In the genomic region with DNA sequence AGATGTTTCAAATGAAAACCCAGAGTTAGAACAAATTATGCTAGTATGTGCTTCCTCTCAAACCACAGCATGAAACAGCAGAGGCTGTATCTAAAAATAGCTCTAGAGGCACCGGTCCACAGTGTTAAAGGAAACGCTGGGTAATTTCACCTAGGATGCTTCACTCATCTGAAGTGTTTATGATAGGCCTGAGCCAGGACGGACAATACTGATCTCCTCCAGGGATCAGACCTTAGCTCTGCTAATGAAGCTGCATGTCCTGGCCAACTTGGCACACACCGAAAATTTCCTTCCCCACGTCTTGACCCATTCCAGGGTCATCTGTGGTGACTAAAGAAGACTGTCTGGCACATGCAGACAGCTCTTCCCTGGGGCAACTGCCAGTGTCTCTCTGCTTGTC, we compare ENCODE assay signal across 10 mouse cellular contexts. TPM values are rescaled to one million over a fixed set of nuclear protein-coding genes. Genes with fewer than 3 reads are reported as not detected.
DNase-seq lines count a peak whose midpoint lies in the region; ATAC-seq and TF ChIP-seq lines count a peak whose summit lies in the region.
"Had no signal": no experiment of that assay in that cellular context is flagged by ENCODE, and none has a peak within 500 bp of the region (broad histone marks: within the 10 kb centered on the region; RNA-seq: fewer than 3 reads in every experiment).

No protein-coding gene starts in this region.

- no peak overlapping the region for H3K4me2 ChIP-seq in intestine, embryonic 14.5 days (ENCODE audit: low read length)
- H3K4me2 ChIP-seq in intestine, postnatal 0 days (replicated peaks; ENCODE audit: low read depth), result no peak overlapping the region
- H3K4me2 ChIP-seq in midbrain, embryonic 16.5 days (ENCODE audit: low read length), result no peak overlapping the region
- H3K4me2 ChIP-seq in midbrain, embryonic 11.5 days, result no peak overlapping the region
- H3K4me2 ChIP-seq: forebrain, embryonic 12.5 days; liver, embryonic 15.5 days had no signal

- ATAC-seq in intestine, embryonic 14.5 days (replicated peaks; ENCODE audit: low FRiP score, low TSS enrichment, low read depth), result no peak
- ATAC-seq in intestine, postnatal 0 days, result no peak
- ATAC-seq in midbrain, embryonic 16.5 days, result no peak
- ATAC-seq in midbrain, embryonic 11.5 days (ENCODE audit: low FRiP score), result no peak

- H3K4me1 ChIP-seq in intestine, embryonic 14.5 days (replicated peaks; ENCODE audit: control insufficient read depth, insufficient read depth, low read length), result 0 out of 2 replicates have a peak, but pooled peaks cover 3% of the 10 kb centered on the region
- no peaks in the 10 kb centered on the region for H3K4me1 ChIP-seq in intestine, postnatal 0 days (replicated peaks; ENCODE audit: control insufficient read depth, insufficient read depth, low read length)
- H3K4me1 ChIP-seq in midbrain, embryonic 16.5 days (ENCODE audit: control insufficient read depth, insufficient read depth, low read length), result no peaks in the 10 kb centered on the region
- no peaks in the 10 kb centered on the region for H3K4me1 ChIP-seq in midbrain, embryonic 11.5 days (ENCODE audit: control insufficient read depth, insufficient read depth, low read length)
- H3K4me1 ChIP-seq: forebrain, embryonic 12.5 days; liver, embryonic 15.5 days had no signal

- H3K4me3 ChIP-seq in intestine, embryonic 14.5 days (ENCODE audit: low read depth, low read length), result no peak overlapping the region
- H3K4me3 ChIP-seq in intestine, postnatal 0 days (ENCODE audit: low read depth, low read length), result no peak overlapping the region
- H3K4me3 ChIP-seq in midbrain, embryonic 16.5 days (ENCODE audit: low read depth, low read length), result no peak overlapping the region
- no peak overlapping the region for H3K4me3 ChIP-seq in midbrain, embryonic 11.5 days (ENCODE audit: low read depth, low read length)
- H3K4me3 ChIP-seq: forebrain, embryonic 12.5 days; liver, embryonic 15.5 days had no signal

- H3K9ac ChIP-seq in intestine, embryonic 14.5 days (ENCODE audit: low read length), result no peak overlapping the region
- no peak overlapping the region for H3K9ac ChIP-seq in intestine, postnatal 0 days (ENCODE audit: low read depth, low read length)
- no peak overlapping the region for H3K9ac ChIP-seq in midbrain, embryonic 16.5 days (ENCODE audit: low read depth, low read length)
- no peak overlapping the region for H3K9ac ChIP-seq in midbrain, embryonic 11.5 days (ENCODE audit: low read length)
- H3K9ac ChIP-seq: forebrain, embryonic 12.5 days; liver, embryonic 15.5 days had no signal

- intact Hi-C loops in heart, postnatal 10 days (cut with DNase I), result no loop called here

- no peaks in the 10 kb centered on the region for H3K36me3 ChIP-seq in intestine, embryonic 14.5 days (ENCODE audit: control insufficient read depth, insufficient read depth, low read length)
- no peaks in the 10 kb centered on the region for H3K36me3 ChIP-seq in intestine, postnatal 0 days (ENCODE audit: control insufficient read depth, insufficient read depth)
- H3K36me3 ChIP-seq in midbrain, embryonic 16.5 days (ENCODE audit: control insufficient read depth, insufficient read depth, low read length), result no peaks in the 10 kb centered on the region
- no peaks in the 10 kb centered on the region for H3K36me3 ChIP-seq in midbrain, embryonic 11.5 days (ENCODE audit: control insufficient read depth, insufficient read depth, low read length)
- H3K36me3 ChIP-seq: forebrain, embryonic 12.5 days; liver, embryonic 15.5 days had no signal

- no peak for TF ChIP-seq CTCF in intestine, postnatal 0 days (IDR thresholded peaks at IDR 0.05; ENCODE audit: low read depth)

- no peak for DNase-seq in intestine, embryonic 14.5 days (ENCODE audit: low spot score)
- DNase-seq in Muller cell, postnatal 12 days (ENCODE audit: inconsistent ontology term), result peak; percentile 41
- peak; percentile 21 to 32 for DNase-seq in cerebellum, postnatal 14 days
- peak; percentile 19 to 24 for DNase-seq in heart, postnatal 10 days
- DNase-seq in layer of hippocampus, adult 11-12 months (ENCODE audit: low spot score), result no peak
- no peak for DNase-seq in midbrain, embryonic 11.5 days (ENCODE audit: low spot score, missing footprints)

- H3K9me3 ChIP-seq in intestine, embryonic 14.5 days (ENCODE audit: control insufficient read depth, low read length), result no peaks in the 10 kb centered on the region
- no peaks in the 10 kb centered on the region for H3K9me3 ChIP-seq in intestine, postnatal 0 days (ENCODE audit: control insufficient read depth)
- no peaks in the 10 kb centered on the region for H3K9me3 ChIP-seq in midbrain, embryonic 16.5 days (replicated peaks; ENCODE audit: control insufficient read depth, low read length, poor library complexity, severe bottlenecking)
- H3K9me3 ChIP-seq in midbrain, embryonic 11.5 days (ENCODE audit: control insufficient read depth, low read length), result no peaks in the 10 kb centered on the region
- H3K9me3 ChIP-seq: forebrain, embryonic 12.5 days; liver, embryonic 15.5 days had no signal

- WGBS in intestine, embryonic 14.5 days, result 39% methylated on average over 5 of the region's 5 CpGs
- WGBS in intestine, postnatal 0 days, result 52% methylated on average over 5 of the region's 5 CpGs
- 55% methylated on average over 5 of the region's 5 CpGs for WGBS in midbrain, embryonic 16.5 days
- WGBS in midbrain, embryonic 11.5 days, result 82% methylated on average over 5 of the region's 5 CpGs

- H3K27me3 ChIP-seq in intestine, embryonic 14.5 days (replicated peaks; ENCODE audit: control insufficient read depth, insufficient read depth, low read length), result 0 out of 2 replicates have a peak, but pooled peaks cover 2% of the 10 kb centered on the region
- H3K27me3 ChIP-seq in intestine, postnatal 0 days (replicated peaks; ENCODE audit: control insufficient read depth, insufficient read depth, low read length), result no peaks in the 10 kb centered on the region
- H3K27me3 ChIP-seq in midbrain, embryonic 16.5 days (ENCODE audit: control insufficient read depth, insufficient read depth, low read depth, low read length), result peaks cover 3% of the 10 kb centered on the region; the same call in 1 of the 2 replicates
- H3K27me3 ChIP-seq in midbrain, embryonic 11.5 days (ENCODE audit: control insufficient read depth, insufficient read depth, low read length), result no peaks in the 10 kb centered on the region
- H3K27me3 ChIP-seq: liver, embryonic 15.5 days had no signal

- H3K27ac ChIP-seq in intestine, embryonic 14.5 days (ENCODE audit: low read depth), result peak overlapping the region; percentile 47
- no peak overlapping the region for H3K27ac ChIP-seq in intestine, postnatal 0 days (ENCODE audit: low read depth, low read length)
- H3K27ac ChIP-seq in midbrain, embryonic 16.5 days (ENCODE audit: low read length), result no peak overlapping the region
- H3K27ac ChIP-seq in midbrain, embryonic 11.5 days (ENCODE audit: low read depth, low read length), result no peak overlapping the region
- H3K27ac ChIP-seq: forebrain, embryonic 12.5 days; liver, embryonic 15.5 days had no signal

RNA-seq across cellular contexts. Expression of a gene that starts 29.4 kb away (rescaled TPM):
- polyA plus RNA-seq in intestine, embryonic 14.5 days (2014; fragmentation: Nextera tagmentation; extraction: Ambion mirVana), result 27.4 and 27.6 TPM in 2 replicates
- polyA plus RNA-seq in intestine, postnatal 0 days (2015; fragmentation: Nextera tagmentation; extraction: Ambion mirVana), result 10.0 and 10.4 TPM in 2 replicates
- 10 to 100 TPM; 17.7 to 22.8 TPM for total RNA-seq in heart, postnatal 10 days (2021)
- polyA plus RNA-seq in midbrain, embryonic 16.5 days (2015; fragmentation: Nextera tagmentation; extraction: Ambion mirVana), result 120 and 133 TPM in 2 replicates
- polyA plus RNA-seq in midbrain, embryonic 11.5 days (2014; fragmentation: Nextera tagmentation; extraction: Ambion mirVana), result 48.4 and 56.5 TPM in 2 replicates

Comparison
In these comparisons a context has a peak if more than half of its experiments do, and no peak if none do; other contexts are left out.
1. DNase-seq: peak in Muller cell, postnatal 12 days (single experiment), cerebellum, postnatal 14 days (2 of 2) and heart, postnatal 10 days (2 of 2); none in intestine, embryonic 14.5 days (single experiment), layer of hippocampus, adult 11-12 months (single experiment) and midbrain, embryonic 11.5 days (single experiment).